ENCODE assay signal across 25 mouse cellular contexts in genomic region chr7:57618697-57619096, GRCm38 (mm10).
DNase-seq lines count a peak whose midpoint lies in the region; ATAC-seq and TF ChIP-seq lines count a peak whose summit lies in the region.
"Had no signal": no experiment of that assay in that cellular context is flagged by ENCODE, and none has a peak within 500 bp of the region (broad histone marks: within the 10 kb centered on the region; RNA-seq: fewer than 3 reads in every experiment).

No protein-coding gene starts in this region.

- no peaks in the 10 kb centered on the region for H3K36me3 ChIP-seq in kidney, adult 2 months (ENCODE audit: control insufficient read depth, insufficient read depth, low read length)
- no peaks in the 10 kb centered on the region for H3K36me3 ChIP-seq in midbrain, embryonic 15.5 days (replicated peaks)
- H3K36me3 ChIP-seq in midbrain, postnatal 0 days (ENCODE audit: insufficient read depth, low read length): no peaks in the 10 kb centered on the region
- H3K36me3 ChIP-seq: embryonic facial prominence, embryonic 10.5 days; embryonic facial prominence, embryonic 13.5 days; hindbrain, embryonic 13.5 days had no signal

- no peak overlapping the region for H3K4me3 ChIP-seq in kidney, adult 2 months (ENCODE audit: insufficient read depth, low read depth, low read length)
- H3K4me3 ChIP-seq in layer of hippocampus, adult 2 months: no peak overlapping the region
- H3K4me3 ChIP-seq in midbrain, embryonic 15.5 days: no peak overlapping the region
- H3K4me3 ChIP-seq in midbrain, postnatal 0 days (ENCODE audit: low read depth, low read length): no peak overlapping the region
- H3K4me3 ChIP-seq: embryonic facial prominence, embryonic 10.5 days; embryonic facial prominence, embryonic 13.5 days; erythroblast, embryonic 14.5 days; forebrain, embryonic 13.5 days; gastrocnemius, adult 2 months; hindbrain, embryonic 13.5 days had no signal

- no peak overlapping the region for H3K4me2 ChIP-seq in midbrain, embryonic 15.5 days
- no peak overlapping the region for H3K4me2 ChIP-seq in midbrain, postnatal 0 days (ENCODE audit: low read depth, low read length, poor library complexity, severe bottlenecking)
- H3K4me2 ChIP-seq: embryonic facial prominence, embryonic 13.5 days; forebrain, embryonic 13.5 days; heart, embryonic 11.5 days; hindbrain, embryonic 13.5 days had no signal

- no peaks in the 10 kb centered on the region for H3K4me1 ChIP-seq in kidney, adult 2 months (ENCODE audit: control insufficient read depth, insufficient read depth, low read length)
- H3K4me1 ChIP-seq in midbrain, embryonic 15.5 days: no peaks in the 10 kb centered on the region
- no peaks in the 10 kb centered on the region for H3K4me1 ChIP-seq in midbrain, postnatal 0 days (ENCODE audit: insufficient read depth, low read length)
- H3K4me1 ChIP-seq: embryonic facial prominence, embryonic 10.5 days; embryonic facial prominence, embryonic 13.5 days; forebrain, embryonic 13.5 days; hindbrain, embryonic 13.5 days had no signal

- H3K9ac ChIP-seq in midbrain, embryonic 15.5 days: no peak overlapping the region
- no peak overlapping the region for H3K9ac ChIP-seq in midbrain, postnatal 0 days (replicated peaks; ENCODE audit: low read length, poor library complexity, severe bottlenecking)
- H3K9ac ChIP-seq: embryonic facial prominence, embryonic 13.5 days; forebrain, embryonic 13.5 days; forebrain, postnatal 0 days; hindbrain, embryonic 13.5 days had no signal

- H3K27me3 ChIP-seq in kidney, adult 2 months (replicated peaks; ENCODE audit: control insufficient read depth, insufficient read depth, low read length): no peaks in the 10 kb centered on the region
- no peaks in the 10 kb centered on the region for H3K27me3 ChIP-seq in midbrain, embryonic 15.5 days (replicated peaks)
- no peaks in the 10 kb centered on the region for H3K27me3 ChIP-seq in midbrain, postnatal 0 days (ENCODE audit: insufficient read depth, low read length)
- H3K27me3 ChIP-seq: embryonic facial prominence, embryonic 13.5 days; forebrain, embryonic 13.5 days; hindbrain, embryonic 13.5 days had no signal

- no peak overlapping the region for H3K27ac ChIP-seq in kidney, adult 2 months (ENCODE audit: insufficient read depth, low read depth, low read length)
- peak overlapping the region; percentile 36; the same call in 1 of the 2 replicates for H3K27ac ChIP-seq in layer of hippocampus, adult 2 months
- H3K27ac ChIP-seq in midbrain, embryonic 15.5 days: no peak overlapping the region
- H3K27ac ChIP-seq in midbrain, postnatal 0 days (ENCODE audit: low read depth, low read length): no peak overlapping the region
- H3K27ac ChIP-seq: embryonic facial prominence, embryonic 10.5 days; embryonic facial prominence, embryonic 13.5 days; forebrain, embryonic 13.5 days; gastrocnemius, adult 2 months; hindbrain, embryonic 13.5 days; hindbrain, postnatal 0 days had no signal

- DNase-seq in kidney, adult 2 months: peak; percentile 36
- DNase-seq in kidney, postnatal 14 days: no peak
- no peak for DNase-seq in layer of hippocampus, adult 2 months (ENCODE audit: low spot score in 2 of 2)
- DNase-seq in layer of hippocampus, postnatal 14 days (ENCODE audit: low spot score in 2 of 2): no peak
- DNase-seq in midbrain, postnatal 0 days (ENCODE audit: low spot score): no peak
- DNase-seq: adrenal gland, adult 2 months; adrenal gland, postnatal 14 days; cerebellum, adult 11 months; cerebellum, adult 2 months; cerebellum, postnatal 10 days; cerebellum, postnatal 36 days; embryo, embryonic 11 days; forebrain, postnatal 0 days; gastrocnemius, adult 2 months; gastrocnemius, postnatal 14 days; heart, adult 11 months had no signal

- peak; percentile 58; the same call in 1 of the 2 replicates for ATAC-seq in midbrain, embryonic 15.5 days (replicated peaks)
- ATAC-seq in midbrain, postnatal 0 days (ENCODE audit: low FRiP score): no peak
- ATAC-seq: CD4-positive, CD25-positive, alpha-beta regulatory T cell, adult 4 months; forebrain, embryonic 13.5 days; forebrain, postnatal 0 days; hindbrain, postnatal 0 days had no signal

- TF ChIP-seq CTCF in kidney, adult 2 months (conservative IDR thresholded peaks at IDR 0.05; ENCODE audit: insufficient read depth, insufficient read length, low read depth, low read length): no peak
- TF ChIP-seq CTCF in layer of hippocampus, adult 2 months (conservative IDR thresholded peaks at IDR 0.05): no peak
- no peak for TF ChIP-seq CTCF in midbrain, postnatal 0 days (IDR thresholded peaks at IDR 0.05)

- no peaks in the 10 kb centered on the region for H3K9me3 ChIP-seq in midbrain, embryonic 15.5 days
- H3K9me3 ChIP-seq in midbrain, postnatal 0 days (ENCODE audit: low read length): no peaks in the 10 kb centered on the region
- H3K9me3 ChIP-seq: embryonic facial prominence, embryonic 10.5 days; embryonic facial prominence, embryonic 13.5 days; forebrain, embryonic 13.5 days; hindbrain, embryonic 13.5 days had no signal

- 46% methylated on average over 3 of the region's 3 CpGs for WGBS in kidney, adult 2 months
- WGBS in midbrain, embryonic 15.5 days: 19% methylated on average over 3 of the region's 3 CpGs
- WGBS in midbrain, postnatal 0 days: 21% methylated on average over 3 of the region's 3 CpGs

- no peak for TF ChIP-seq POLR2A in kidney, adult 2 months (IDR thresholded peaks at IDR 0.05; ENCODE audit: low read depth, low read length)
